Mouse (Mus musculus) ES-Bruce4 (cell line): Measurements from ENCODE around the gene Tbrg1.

ENCODE experiments used
- EP300 ChIP-seq: IDR thresholded peaks from 2 replicates; pipeline ENCODE4 v1.6.1; 2011; ENCODE audit warnings: low read depth, low read length; ENCODE audit not compliant: insufficient read depth
- POLR2A ChIP-seq: IDR thresholded peaks from one replicate; pipeline ENCODE4 v1.8.1; 2011; ENCODE audit warnings: low read length; ENCODE audit not compliant: insufficient read depth

DNA sequence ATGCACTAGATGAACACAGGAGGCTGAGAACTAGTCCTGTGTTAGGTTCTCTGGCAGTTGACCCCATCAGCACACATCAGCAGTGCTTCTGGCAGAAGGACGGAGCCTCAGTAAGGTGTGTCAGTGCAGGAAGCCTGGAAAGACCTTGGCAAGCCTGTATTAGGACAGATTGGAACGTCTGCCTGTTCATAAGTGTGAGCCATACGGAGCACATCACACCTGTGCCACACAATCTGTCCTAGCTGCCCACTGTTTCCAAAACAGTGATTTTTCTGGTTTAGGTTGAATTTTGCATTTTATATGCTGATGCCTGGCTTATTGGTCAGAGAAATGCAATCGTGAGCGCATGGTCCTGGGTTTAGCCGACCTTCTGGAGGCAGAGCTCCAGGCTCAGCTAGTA lies 35.8 kb downstream of the Tbrg1 start:
- no peak for TF ChIP-seq POLR2A
- TF ChIP-seq EP300: no peak
